Mouse (Mus musculus) myocyte (in vitro differentiated cells): ENCODE data around the gene Olfr750. TPM values are rescaled to one million over a fixed set of nuclear protein-coding genes. Genes with fewer than 3 reads are reported as not detected.

ENCODE experiments used
- H3K27me3 ChIP-seq: one replicate; pipeline ENCODE4 v1.6.1; 2011; ENCODE audit not compliant: control insufficient read depth, insufficient read depth, insufficient read length
- H3K36me3 ChIP-seq: one replicate; pipeline ENCODE4 v1.6.1; 2011; ENCODE audit not compliant: control insufficient read depth, insufficient read depth
- H3K4me2 ChIP-seq: one replicate; pipeline ENCODE4 v1.6.1; 2011; ENCODE audit warnings: low read depth, control low read depth
- H3K4me3 ChIP-seq: one replicate; pipeline ENCODE4 v1.5.1; 2011; ENCODE audit warnings: mild to moderate bottlenecking, control low read depth, moderate library complexity
- H3K79me2 ChIP-seq: one replicate; pipeline ENCODE4 v1.6.1; 2011; ENCODE audit not compliant: control insufficient read depth, insufficient read depth
- H3ac ChIP-seq: one replicate; pipeline ENCODE4 v1.6.1; 2011; ENCODE audit not compliant: control insufficient read depth, insufficient read length
- CEBPB ChIP-seq: IDR thresholded peaks from 2 replicates; pipeline ENCODE4 v1.6.1; 2011; ENCODE audit warnings: mild to moderate bottlenecking, moderate library complexity; ENCODE audit not compliant: poor library complexity, insufficient read depth, severe bottlenecking
- E2F4 ChIP-seq: IDR thresholded peaks from one replicate; pipeline ENCODE4 v1.6.1; 2011; ENCODE audit warnings: mild to moderate bottlenecking, control low read depth, moderate library complexity; ENCODE audit not compliant: insufficient read depth
- MAX ChIP-seq: IDR thresholded peaks from one replicate; pipeline ENCODE4 v1.6.1; 2011; ENCODE audit warnings: low read depth, mild to moderate bottlenecking, control low read depth
- MYOD1 ChIP-seq, 3 experiments: IDR thresholded peaks; one replicate each; pipeline ENCODE4 v1.6.1; 2011; ENCODE audit warnings: control low read depth in 2 of 3, low read depth in 2 of 3, mild to moderate bottlenecking in 2 of 3, moderate library complexity in 1 of 3; ENCODE audit not compliant: insufficient read length in 2 of 3, control insufficient read depth in 1 of 3
- MYOG ChIP-seq, 3 experiments: IDR thresholded peaks; one replicate each; pipeline ENCODE4 v1.6.1; 2011; ENCODE audit warnings: control low read depth in 2 of 3, low read depth in 2 of 3, mild to moderate bottlenecking in 2 of 3; ENCODE audit not compliant: insufficient read length in 2 of 3, control insufficient read depth in 1 of 3, insufficient read depth in 1 of 3
- POLR2A ChIP-seq: IDR thresholded peaks from one replicate; pipeline ENCODE4 v1.6.1; 2011; ENCODE audit warnings: low read depth, mild to moderate bottlenecking, control low read depth, moderate library complexity; ENCODE audit not compliant: insufficient read length
- POLR2AphosphoS2 ChIP-seq: IDR thresholded peaks from one replicate; pipeline ENCODE4 v1.6.1; 2011; ENCODE audit warnings: low read depth, control low read depth; ENCODE audit not compliant: insufficient read length
- REST ChIP-seq: IDR thresholded peaks from one replicate; pipeline ENCODE4 v1.6.1; 2011; ENCODE audit warnings: mild to moderate bottlenecking, control low read depth, moderate library complexity; ENCODE audit not compliant: insufficient read depth, insufficient read length
- SRF ChIP-seq: IDR thresholded peaks from one replicate; pipeline ENCODE4 v1.6.1; 2011; ENCODE audit warnings: low read depth; ENCODE audit not compliant: control insufficient read depth, insufficient read length
- TCF12 ChIP-seq: IDR thresholded peaks from one replicate; pipeline ENCODE4 v1.6.1; 2011; ENCODE audit warnings: mild to moderate bottlenecking, control low read depth; ENCODE audit not compliant: poor library complexity, insufficient read depth, severe bottlenecking
- TCF3 ChIP-seq: IDR thresholded peaks from one replicate; pipeline ENCODE4 v1.6.1; 2011; ENCODE audit warnings: low read depth, control low read depth; ENCODE audit not compliant: insufficient read length
- USF1 ChIP-seq: IDR thresholded peaks from one replicate; pipeline ENCODE4 v1.6.1; 2011; ENCODE audit warnings: low read depth, mild to moderate bottlenecking, control low read depth, moderate library complexity
- polyA plus RNA-seq: library from polyadenylated mRNA; unstranded; fragments of >200 nt; fragmentation: generic; extraction: Trizol; gene quantifications from one replicate; pipeline ENCODE4 v1.2.1, GENCODE M21; 2012; ENCODE audit warnings: missing spikeins

The Olfr750 gene
- polyA plus RNA-seq, 1 experiment, result not detected

DNA sequence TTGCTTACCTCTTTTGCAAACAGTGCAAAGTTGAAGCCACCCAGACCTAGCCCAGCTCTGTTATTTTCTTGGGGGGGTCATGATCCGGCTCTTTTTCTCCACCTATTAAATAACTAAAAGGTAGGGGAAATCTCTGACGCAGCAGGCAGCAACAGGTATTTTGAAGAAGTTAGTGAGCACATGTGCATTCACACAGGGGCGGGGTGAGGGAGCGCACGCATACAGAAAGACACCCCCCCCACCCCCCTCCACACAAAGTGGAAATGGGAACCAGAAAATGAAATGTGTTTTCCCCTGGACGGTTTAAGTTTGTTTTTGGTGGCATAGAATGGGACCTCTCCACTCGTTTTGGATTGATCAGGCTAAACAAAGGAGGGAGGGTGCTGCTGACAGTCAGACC, 9.6 kb upstream of the Olfr750 start:
- Histone ChIP-seq H3ac (no peak overlapping the region), H3K4me2 (peak overlapping the region; percentile 77), H3K27me3 (no peaks in the 10 kb centered on the region), H3K79me2 (no peaks in the 10 kb centered on the region), H3K4me3 (peak overlapping the region; percentile 35), H3K36me3 (no peaks in the 10 kb centered on the region)
- no peak for TF ChIP-seq CEBPB
- TF ChIP-seq TCF12, result no peak
- no peak for TF ChIP-seq POLR2A
- TF ChIP-seq SRF, result no peak
- TF ChIP-seq TCF3, result no peak
- TF ChIP-seq MAX, result no peak
- TF ChIP-seq POLR2AphosphoS2, result no peak
- no peak for TF ChIP-seq MYOD1 (IDR thresholded peaks at IDR 0.05; ENCODE audit: control insufficient read depth in 1 of 3, insufficient read length in 2 of 3, low read depth in 2 of 3)
- no peak for TF ChIP-seq USF1
- no peak for TF ChIP-seq E2F4
- no peak for TF ChIP-seq REST
- TF ChIP-seq MYOG (IDR thresholded peaks at IDR 0.05; ENCODE audit: control insufficient read depth in 1 of 3, insufficient read depth in 1 of 3, insufficient read length in 2 of 3, low read depth in 2 of 3), result no peak

DNA sequence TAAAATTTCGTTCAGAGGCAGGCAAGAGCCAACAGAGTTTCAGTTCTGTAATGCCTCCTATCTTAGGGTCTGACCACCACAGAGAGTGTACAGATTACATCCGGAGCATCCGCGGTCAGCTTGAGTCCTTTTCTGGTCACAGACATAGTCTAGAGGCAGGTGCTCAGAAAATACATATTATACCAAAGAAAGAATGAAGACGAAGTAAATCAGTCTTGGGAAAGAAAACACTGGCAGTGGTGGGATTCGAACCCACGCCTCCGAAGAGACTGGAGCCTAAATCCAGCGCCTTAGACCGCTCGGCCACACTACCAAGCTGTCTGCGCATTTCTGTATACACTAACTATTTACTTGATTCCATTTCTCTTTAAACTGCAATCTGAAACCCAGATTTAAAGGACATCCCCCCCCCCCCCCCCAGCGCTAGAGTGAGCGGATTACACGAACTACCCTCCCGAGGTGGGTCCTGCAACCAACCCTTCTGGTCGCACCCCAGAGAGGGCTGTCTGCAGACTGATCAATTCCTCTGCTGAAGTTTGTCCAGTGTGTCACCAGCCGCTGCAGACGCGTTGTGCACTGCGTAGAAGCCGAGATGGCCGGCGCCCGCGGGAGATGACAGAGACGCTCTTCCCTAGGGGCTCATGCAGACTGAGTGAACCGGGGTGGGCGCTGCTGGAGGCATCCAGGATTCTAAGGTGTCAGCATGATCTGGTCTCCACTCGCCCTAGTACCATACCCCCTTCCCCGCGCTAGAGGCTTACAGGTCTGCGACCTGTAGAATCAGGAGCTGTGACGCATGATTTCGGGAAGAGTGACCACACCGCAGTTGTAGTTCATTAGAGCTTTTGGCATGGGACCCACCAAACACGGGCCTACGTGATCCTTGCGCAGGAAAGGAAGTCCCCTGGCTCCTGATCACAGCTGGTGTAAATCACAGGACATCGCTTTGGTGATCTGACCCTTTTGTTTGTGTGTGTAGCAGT, 8.7 kb upstream of the Olfr750 start:
- TF ChIP-seq SRF, result no peak
- no peak for TF ChIP-seq MYOG (IDR thresholded peaks at IDR 0.05; ENCODE audit: control insufficient read depth in 1 of 3, insufficient read depth in 1 of 3, insufficient read length in 2 of 3, low read depth in 2 of 3)
- no peak for TF ChIP-seq CEBPB
- TF ChIP-seq MYOD1 (IDR thresholded peaks at IDR 0.05; ENCODE audit: control insufficient read depth in 1 of 3, insufficient read length in 2 of 3, low read depth in 2 of 3), result no peak
- TF ChIP-seq REST, result no peak
- no peak for TF ChIP-seq POLR2A
- TF ChIP-seq POLR2AphosphoS2, result no peak
- TF ChIP-seq E2F4, result no peak
- TF ChIP-seq TCF3, result no peak
- TF ChIP-seq MAX, result no peak
- TF ChIP-seq USF1, result no peak
- TF ChIP-seq TCF12, result no peak
- Histone ChIP-seq H3K79me2 (no peaks in the 10 kb centered on the region), H3K27me3 (no peaks in the 10 kb centered on the region)

DNA sequence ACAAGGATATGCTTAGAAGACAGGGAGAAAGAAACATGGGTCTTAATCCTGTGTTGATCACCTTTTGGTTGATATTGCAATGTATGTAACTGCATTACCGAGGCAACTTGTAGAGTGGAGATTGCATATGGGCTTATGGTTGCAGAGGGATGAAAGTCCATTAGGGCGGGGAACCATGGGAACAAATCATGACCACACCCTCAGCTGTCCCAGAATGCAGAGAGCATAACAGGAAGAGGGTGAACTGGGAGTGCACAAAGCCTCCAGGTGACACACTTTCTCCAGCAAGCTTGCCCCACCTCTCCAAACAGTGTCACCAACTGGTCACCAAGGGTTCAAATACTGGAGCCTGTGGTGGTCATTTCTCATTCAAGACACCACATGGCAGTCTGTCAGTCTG, 6.8 kb upstream of the Olfr750 start:
- Histone ChIP-seq H3K4me2 (no peak overlapping the region), H3K4me3 (no peak overlapping the region), H3K79me2 (no peaks in the 10 kb centered on the region), H3K27me3 (no peaks in the 10 kb centered on the region), H3K36me3 (no peaks in the 10 kb centered on the region), H3ac (no peak overlapping the region)
- TF ChIP-seq USF1, result no peak
- no peak for TF ChIP-seq POLR2A
- TF ChIP-seq REST, result no peak
- no peak for TF ChIP-seq MYOG (IDR thresholded peaks at IDR 0.05; ENCODE audit: control insufficient read depth in 1 of 3, insufficient read depth in 1 of 3, insufficient read length in 2 of 3, low read depth in 2 of 3)
- TF ChIP-seq CEBPB, result no peak
- no peak for TF ChIP-seq TCF3
- TF ChIP-seq TCF12, result no peak
- no peak for TF ChIP-seq E2F4
- no peak for TF ChIP-seq MAX
- no peak for TF ChIP-seq SRF
- no peak for TF ChIP-seq MYOD1 (IDR thresholded peaks at IDR 0.05; ENCODE audit: control insufficient read depth in 1 of 3, insufficient read length in 2 of 3, low read depth in 2 of 3)

More for the DNA sequence above, 8.7 kb upstream of the Olfr750 start:
- no peaks in the 10 kb centered on the region for H3K36me3 ChIP-seq
- no peak overlapping the region for H3ac ChIP-seq
- H3K4me3 ChIP-seq, result peak overlapping the region; percentile 35
- H3K4me2 ChIP-seq, result peak overlapping the region; percentile 77

DNA sequence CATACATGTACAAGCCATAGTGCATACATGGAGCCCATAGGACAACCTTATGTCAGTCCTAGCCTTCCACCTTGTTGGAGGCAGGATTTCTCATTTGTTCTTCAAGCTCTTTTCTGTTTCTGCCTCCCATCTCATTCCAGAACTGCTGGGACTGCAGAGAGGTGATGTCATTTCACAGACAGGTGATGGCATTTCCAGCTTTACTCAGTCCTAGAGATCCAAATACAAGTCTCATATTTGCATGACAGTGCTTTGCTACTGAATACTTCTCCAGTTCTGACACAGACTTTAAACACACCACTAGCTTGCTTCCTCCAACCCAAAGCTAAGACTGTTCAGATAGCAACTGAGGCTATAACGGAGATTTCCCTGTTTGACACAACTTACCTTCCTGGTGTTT, 4.9 kb upstream of the Olfr750 start:
- Histone ChIP-seq H3K4me2 (no peak overlapping the region), H3K4me3 (no peak overlapping the region), H3K79me2 (no peaks in the 10 kb centered on the region), H3K36me3 (no peaks in the 10 kb centered on the region), H3K27me3 (no peaks in the 10 kb centered on the region), H3ac (no peak overlapping the region)
- TF ChIP-seq POLR2A, result no peak
- no peak for TF ChIP-seq CEBPB
- no peak for TF ChIP-seq MYOG (IDR thresholded peaks at IDR 0.05; ENCODE audit: control insufficient read depth in 1 of 3, insufficient read depth in 1 of 3, insufficient read length in 2 of 3, low read depth in 2 of 3)
- no peak for TF ChIP-seq POLR2AphosphoS2
- TF ChIP-seq MAX, result no peak
- TF ChIP-seq SRF, result no peak
- TF ChIP-seq USF1, result no peak
- TF ChIP-seq REST, result no peak
- TF ChIP-seq MYOD1 (IDR thresholded peaks at IDR 0.05; ENCODE audit: control insufficient read depth in 1 of 3, insufficient read length in 2 of 3, low read depth in 2 of 3), result no peak
- TF ChIP-seq TCF12, result no peak
- no peak for TF ChIP-seq TCF3
- no peak for TF ChIP-seq E2F4
